Mouse (Mus musculus) lung, postnatal 10 days (tissue): ENCODE measurements at regions not wholly inside any gene's neighbourhood (a gene's known extent, or its start where the extent isn't known, plus 50 kb on each side); places are given as distances from the start of the nearest gene placed in this dataset.

Experiments
- DNase-seq: peaks from one replicate; pipeline ENCODE4 v3.0.0; 2021

DNA sequence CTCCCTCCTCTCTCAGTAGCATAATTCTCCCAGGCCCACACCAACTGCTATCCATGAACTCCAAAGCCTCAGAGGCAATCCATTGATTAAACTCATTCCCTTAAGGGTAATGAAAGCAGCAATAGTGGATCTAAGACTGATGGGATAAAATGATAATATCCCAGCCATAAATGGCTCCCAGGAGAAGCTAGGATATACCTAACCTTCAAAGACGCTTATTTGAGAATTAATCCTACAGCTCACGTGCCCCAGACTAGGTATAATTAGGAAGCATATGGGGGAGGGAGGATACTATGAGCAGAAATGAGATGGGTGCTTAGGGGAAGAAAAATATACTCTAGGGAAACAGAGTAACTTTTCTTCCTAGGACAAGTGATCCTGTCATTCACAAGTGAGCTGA, 52.8 kb upstream of the Rnf32 start:
- no peak for DNase-seq

- no peak for DNase-seq
Measured at GRCm38 (mm10) chr5:29142502-29142901, 53.3 kb upstream of the Rnf32 start.

GRCm38 (mm10) chr5:29137481-29137880, 58.3 kb upstream of the Rnf32 start:
- no peak for DNase-seq

DNA sequence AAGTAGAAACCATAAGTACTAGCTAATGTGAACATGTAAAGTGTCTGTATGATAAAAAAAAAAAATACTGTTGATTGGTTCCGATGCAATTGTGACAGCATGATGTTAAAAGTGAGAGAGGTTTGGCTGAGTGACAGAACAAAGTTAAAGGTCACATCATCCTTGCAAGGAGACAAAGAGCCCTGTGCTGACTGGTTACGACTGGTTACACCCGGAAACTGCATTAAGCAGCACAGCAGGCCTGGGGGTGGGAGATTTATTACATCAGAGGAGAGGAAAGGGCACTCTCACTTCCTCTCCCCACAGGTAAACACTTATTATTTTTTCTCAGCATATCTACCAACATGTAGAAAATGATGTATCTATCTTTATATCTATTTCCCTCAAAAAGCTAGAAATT, 63.5 kb upstream of the Rnf32 start:
- no peak for DNase-seq

- peak; percentile 11 for DNase-seq
Measured at GRCm38 (mm10) chr5:29131762-29132161, 64.0 kb upstream of the Rnf32 start.

GRCm38 (mm10) chr5:29129724-29130123, 66.1 kb upstream of the Rnf32 start:
- DNase-seq, result no peak

DNA sequence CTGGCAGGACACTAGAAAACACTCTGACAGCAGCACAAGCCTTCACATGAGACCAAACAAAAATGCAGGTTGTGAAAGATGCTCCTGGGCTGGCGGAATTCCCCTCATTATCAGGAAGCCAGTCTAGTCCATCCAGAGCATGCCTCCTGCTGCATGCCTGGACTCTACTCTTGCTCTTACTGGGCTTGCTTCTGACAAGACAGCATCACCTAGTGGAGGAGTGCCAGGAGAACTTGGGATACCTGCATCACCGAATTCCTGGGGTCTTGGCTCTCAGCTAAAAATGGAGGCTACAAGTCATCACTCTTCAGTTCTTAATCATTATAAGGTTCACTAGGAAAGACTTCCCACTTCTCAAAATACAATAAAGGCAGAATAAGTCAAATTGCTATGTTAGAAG, 78.8 kb upstream of the Rnf32 start:
- DNase-seq, result no peak

DNA sequence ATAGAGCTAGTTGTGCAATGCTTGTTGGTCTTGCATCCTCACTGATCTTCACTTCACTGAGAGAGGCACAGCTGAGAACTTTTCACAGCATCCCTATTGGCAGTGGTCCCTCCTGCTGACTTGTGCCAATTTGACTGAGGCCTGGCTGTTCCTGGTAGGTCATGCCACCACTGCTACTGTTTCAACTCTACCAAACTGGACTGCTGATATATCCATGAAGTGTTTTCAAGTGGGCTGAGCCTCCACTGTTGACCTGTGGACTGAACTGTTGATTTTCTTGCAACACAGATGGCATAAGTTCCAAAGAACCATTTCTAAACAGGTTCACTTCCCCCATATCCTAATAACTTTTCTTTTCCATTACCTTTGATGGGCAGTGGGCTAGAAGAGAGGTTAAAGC, 83.3 kb upstream of the Rnf32 start:
- no peak for DNase-seq

DNA sequence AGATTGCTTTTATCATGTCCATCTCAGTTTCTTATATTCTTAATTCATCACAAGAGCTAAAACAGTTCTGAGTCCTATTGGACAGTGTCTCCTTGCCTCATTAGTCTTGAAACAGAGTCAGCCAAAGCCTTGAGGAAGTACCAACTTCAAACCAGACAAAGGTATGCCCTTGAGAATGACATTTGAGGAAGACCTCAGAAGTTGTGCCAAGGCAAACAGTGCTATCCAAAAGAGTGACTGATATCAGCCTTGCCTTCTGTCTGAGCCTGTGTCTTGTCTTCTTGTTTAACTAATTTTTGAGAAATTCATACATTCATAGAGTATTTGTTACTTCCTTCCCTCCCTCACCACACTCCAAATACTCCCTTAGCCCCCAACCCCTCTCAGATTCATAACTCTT, 88.5 kb upstream of the Rnf32 start:
- DNase-seq, result no peak

DNA sequence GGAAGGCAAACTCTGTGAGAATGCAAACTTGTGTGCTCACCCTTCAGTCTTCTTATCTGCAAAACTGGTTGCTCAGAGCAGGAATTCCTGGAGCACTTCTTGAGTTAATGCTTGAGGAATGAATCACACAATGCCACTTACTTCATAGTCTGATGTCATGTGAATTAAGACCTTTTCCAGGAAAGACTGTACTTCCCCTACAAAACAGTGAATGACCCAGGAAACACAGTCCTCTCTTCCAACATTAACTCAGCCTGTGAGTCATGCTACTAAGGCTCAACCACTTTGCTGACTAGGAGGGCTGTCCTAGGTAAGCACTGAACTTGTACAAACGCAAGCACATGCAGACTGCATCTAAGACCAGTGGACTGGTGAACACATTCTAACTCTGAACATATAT, 112.5 kb upstream of the Rnf32 start:
- DNase-seq, result peak; percentile 1

DNA sequence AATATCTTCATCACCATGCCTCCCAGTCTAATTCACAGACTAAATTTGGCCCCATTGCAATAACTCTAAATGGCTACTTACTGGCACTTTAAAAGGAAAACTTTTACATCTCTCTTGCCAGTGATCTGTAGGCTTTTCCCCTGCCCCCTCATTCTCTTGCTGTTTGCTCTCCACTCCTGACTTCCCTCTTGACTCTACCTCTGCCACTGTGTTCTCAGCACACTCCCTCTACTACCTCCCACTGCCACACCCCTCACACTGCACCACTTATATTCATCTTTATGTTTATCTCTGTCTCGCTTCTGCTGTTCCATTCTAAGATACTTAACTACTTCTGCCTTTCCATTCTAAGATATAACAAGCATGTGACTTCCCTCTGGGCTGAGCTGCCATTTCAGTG, 141.4 kb upstream of the Rnf32 start:
- no peak for DNase-seq

DNA sequence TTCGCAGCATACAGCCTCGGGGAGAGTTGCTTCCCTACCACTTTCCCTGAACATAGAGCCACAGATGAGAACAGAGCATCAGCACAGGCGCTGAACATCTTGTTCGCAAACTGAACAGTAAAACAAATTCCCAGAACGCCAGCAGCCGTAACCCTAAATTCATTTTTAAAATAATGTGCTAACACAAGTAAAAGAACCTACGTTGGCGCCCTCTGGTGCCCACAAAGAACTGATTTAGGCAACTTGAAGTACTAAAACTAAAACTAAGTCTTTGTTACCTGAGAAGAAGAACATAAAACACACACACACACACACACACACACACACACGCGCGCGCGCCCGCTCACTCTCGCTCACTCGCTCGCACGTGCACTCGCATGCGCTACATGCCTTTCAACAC, 159.2 kb upstream of the Rnf32 start:
- DNase-seq, result peak; percentile 35

DNA sequence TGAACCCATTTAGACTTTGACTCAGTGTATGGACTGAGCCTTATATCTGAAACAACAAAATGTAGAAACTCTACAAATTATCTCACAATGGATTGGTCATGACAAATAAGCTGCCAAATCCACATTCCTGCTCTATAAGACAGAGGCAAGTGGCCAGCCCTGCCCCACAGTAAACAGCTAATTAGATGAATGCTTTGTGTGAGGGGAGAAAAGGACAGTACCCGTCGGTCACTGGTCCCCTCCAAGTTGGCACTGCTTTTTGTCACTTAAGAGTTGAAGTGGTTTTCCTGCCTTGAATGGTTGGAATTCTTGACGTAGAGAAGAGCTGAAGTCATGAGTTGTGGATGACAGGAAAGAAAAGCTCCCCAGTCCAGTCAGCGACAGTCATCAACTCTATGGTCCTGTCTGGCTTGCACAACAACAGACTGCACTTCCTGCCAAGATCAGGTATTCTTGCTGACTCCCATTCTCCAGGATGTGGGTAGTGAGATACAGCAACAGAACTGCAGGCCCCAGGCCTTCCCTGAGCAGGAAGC, 162.3 kb upstream of the Rnf32 start:
- DNase-seq, result peak; percentile 7

DNA sequence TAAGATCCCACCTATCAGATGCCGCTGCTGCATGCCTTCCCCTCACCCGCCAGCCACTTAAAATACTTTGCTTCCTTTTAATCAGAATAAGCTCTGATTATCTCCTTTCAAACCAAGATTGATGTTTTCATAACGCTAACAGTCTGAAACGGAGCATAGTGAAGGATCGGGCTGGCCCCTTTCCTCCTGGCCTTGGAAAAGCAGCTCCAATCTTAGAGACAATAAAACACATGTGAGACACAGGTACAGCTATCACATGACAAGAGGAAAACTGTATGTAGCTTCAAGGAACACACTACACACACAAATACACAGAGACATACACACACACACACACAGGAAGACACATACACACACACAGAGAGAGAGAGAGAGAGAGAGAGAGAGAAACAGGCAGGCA, 165.3 kb upstream of the Rnf32 start:
- DNase-seq, result no peak

DNA sequence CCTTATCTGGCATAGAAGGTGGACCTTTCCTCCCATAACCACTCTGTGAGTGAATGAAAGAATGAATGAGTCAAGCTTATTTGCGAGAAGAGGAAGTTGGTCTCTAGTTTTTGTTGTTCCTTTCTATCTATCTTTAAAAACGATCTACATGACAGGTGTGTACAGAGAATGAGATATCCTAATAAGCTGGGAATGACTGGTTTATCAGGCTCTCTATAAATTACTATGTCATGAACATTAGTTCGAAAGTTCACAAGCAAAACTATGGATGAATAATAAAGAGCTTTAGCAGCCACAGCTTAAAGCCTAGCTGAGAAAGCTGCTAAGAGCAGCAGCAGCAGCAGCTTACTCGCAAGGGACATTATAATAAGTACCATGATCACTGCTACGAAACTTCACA, 165.8 kb upstream of the Rnf32 start:
- DNase-seq, result no peak

DNA sequence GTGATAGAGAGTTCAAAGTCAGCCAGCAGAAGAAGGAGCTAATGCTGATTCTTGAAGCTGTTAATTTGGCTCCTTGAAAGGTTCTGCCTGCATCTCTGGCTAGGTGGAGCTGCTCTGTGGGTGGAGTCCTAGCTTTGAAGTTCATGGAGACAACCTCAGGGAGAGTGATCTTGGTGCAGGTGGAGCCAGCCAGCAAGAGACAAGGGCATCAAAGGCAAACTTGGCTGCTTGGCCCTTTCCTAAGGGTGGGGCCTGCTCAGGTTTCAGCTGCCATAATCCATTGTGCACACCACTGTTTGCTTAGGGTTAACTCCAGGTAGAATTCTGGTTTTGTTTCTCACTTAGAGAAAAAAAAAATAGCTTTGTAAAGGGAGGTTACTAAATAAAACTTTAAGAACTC, 170.7 kb upstream of the Rnf32 start:
- no peak for DNase-seq

DNA sequence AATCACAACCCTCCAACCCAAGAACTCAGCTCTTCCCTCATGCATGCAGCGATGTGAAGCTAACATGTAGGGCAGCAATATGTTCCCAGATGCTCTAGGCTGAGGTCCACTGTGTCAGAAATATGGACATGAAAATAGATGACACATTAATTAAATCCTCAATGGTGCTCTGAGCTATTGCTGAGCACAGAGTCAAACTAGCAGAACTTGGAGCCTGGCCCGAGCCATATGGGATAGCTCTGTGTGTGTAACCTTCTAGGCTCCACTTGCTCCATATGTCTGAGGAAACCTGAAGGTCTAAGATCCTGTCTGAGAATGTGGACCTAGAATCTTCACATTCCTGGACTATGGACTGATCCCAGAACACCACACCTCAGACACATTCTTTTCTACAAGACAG, 203.0 kb upstream of the Rnf32 start:
- DNase-seq, result no peak

DNA sequence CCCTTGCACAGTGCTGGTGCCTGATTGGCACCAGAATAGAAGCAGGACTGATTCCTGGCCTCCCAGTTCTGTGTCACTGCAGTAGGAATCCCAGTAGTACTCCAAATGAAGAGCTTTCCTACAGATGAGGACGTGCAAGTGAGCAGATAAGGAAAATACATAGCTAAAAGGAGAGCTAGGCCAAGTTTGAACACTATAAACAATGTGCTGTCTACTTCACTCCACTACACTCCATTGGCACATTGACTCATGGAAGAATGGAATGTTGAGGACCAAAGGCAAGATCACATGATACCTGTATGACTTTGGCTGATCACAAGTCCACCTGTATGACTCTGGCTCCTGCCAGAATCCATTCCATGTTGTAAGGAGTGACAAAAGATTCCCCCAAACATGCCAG, 215.9 kb upstream of the Rnf32 start:
- DNase-seq, result no peak

DNA sequence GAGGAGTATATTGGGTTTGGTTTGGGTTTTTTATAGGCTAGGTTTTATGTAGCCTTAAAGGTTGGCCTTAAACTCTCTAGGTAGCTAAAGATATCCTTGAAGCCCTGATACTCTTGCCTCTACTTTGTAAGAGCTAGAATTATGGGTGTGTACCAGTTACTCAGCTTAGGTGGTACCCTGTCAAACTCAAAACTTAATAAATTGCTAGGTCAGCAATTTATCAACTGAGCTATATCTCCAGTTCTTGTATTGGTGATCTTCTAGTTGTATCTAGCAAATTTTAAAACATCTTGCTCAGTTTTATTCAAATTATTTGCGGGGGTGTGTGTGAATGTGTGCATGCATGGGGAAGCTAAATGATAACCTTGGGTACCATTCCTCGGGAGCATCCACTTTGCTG, 225.4 kb upstream of the Rnf32 start:
- DNase-seq, result no peak

DNA sequence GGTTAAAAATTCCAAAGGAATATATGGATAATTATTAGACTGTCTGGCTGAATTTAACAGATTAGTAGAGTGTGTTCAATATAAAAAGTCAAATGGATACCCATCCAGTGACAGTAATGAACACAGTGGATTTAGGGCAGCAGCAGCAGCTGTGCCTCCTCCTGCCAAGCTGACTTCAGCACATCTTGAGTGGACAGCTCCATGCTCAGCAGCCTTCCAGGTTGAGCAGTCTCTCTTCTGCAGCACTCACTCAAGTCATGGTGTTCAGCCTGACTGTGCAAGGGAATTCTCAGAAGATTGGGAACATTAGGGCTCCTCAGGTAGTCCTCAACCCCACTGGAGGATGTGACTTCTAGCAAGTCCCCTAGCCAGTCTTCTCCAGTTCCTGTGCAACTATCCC, 240.8 kb upstream of the Rnf32 start:
- DNase-seq, result peak; percentile 33

- DNase-seq, result no peak
Measured at GRCm38 (mm10) chr5:28947465-28947864, 248.3 kb upstream of the Rnf32 start.

- DNase-seq, result no peak
Measured at GRCm38 (mm10) chr5:28943571-28944316, 252.0 kb upstream of the Rnf32 start.

DNA sequence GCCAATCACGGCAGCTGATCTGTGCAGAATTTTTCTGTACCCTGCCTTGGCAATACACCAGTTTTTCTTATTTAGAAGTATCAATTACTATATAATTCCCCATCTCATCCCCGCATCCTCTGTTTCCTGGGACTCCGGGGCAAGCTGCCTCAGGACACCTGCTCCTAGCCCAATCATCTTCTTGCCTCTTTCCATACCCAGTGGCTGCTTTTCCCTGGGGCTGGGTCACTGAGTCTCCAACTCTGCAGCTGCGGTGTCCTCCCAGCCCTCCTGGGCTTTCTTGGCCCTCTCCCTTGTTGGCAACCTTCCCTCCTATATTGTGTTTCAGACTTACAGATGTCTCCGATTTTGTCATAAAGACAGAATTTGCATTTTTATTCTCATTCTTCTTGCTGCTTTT, 254.8 kb upstream of the Rnf32 start:
- DNase-seq, result no peak

DNA sequence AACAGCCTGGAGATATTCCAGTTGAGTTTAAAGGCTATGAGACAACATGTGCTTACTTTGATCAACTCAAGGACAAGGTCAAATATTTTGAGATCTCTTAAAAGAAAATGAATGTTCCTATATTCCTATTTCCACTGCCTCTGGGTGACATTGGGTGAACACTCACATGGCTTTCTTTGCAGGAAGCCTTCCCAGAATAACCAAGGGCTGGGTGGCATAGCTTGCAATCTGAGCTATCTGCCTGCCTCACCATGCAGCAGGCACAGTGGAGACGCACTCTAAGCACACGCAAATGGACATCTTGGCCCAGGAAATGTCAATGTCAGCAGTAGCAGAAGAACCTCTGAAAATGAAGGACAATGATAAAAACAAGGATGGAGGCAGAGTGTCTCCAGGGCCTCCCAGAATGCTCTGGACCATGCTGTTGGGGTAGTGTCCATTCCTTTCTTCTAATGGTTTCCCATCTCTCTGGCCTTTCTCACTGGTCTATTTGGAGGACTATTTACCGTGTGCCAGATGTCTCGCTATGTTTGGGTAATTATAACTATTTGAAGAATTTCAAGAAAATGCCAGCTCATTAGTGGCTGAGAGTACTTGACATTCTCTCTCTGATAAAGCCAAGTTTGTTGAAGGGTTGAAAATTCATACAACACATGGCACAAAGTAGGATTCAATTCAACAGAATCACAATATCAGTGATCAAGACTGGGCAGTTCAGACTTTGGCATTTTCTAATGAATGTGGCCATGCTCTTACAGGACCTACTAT, 276.3 kb upstream of the Rnf32 start:
- DNase-seq, result no peak

GRCm38 (mm10) chr5:28904500-28904899, 291.3 kb upstream of the Rnf32 start:
- DNase-seq, result no peak
